Mouse (Mus musculus) cerebellum, postnatal 14 days (tissue): ENCODE results near the gene Gm4969.

Experiments used
- DNase-seq, 2 experiments: peaks; one replicate each; pipeline ENCODE4 v3.0.0; 2021; ENCODE audit warnings: mixed read lengths in 2 of 2

Gm4969 gene

DNA sequence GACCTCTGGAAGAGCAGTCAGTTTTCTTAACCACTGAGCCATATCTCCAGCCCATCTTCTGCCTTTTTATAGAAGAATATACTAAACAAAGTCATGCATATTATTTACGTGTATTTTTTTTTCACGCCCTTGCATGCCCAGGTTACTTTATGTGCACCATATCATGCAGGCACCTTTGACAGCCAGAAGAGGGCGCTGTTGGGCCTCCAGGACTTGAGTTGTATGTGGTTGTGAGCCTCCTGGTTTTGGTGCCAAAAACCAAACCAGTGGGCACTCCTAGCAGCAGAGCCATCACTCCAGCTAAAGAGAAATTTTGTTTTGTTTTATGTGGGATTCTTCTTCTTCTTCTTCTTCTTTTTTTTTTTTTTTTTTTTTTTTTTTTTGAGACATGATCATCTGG, 48.7 kb downstream of the Gm4969 start:
- no peak for DNase-seq

DNA sequence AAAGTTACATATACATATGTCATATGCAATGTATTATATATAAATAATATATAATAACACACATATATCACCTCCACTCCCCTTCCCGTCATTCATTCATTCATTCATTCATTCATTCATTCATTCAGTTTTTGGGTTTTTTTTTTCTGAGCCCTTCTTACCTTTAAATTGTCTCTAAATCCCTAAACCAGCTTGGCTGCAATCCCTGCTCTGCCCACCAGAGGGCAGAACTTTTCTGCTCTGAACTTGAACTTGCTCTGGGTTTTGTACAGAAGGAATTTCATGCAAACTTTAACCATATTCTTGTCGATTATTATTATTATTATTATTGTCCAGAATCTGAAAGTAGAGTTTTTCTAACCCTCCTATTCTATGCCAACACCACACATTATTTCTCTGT, 49.5 kb downstream of the Gm4969 start:
- DNase-seq: peak; percentile 82 to 86

DNA sequence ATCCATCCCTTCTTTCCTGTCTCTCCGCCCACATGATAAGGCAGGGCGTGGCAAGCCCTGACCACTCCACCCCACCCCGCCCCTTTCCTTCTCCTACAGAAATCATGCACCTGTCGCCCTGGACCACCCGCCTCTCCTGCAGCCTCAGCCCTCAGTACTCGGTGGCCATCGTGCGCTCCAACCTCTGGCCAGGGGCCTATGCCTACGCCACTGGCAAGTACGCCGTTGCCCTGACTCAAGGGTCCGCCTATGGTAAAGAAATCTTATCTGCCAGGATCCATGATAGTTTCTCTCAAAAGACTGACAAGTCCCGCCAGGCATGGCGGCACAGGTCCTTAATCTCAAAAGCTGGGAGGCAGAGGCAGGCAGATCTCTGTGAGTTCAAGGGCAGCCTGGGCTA, 50.2 kb downstream of the Gm4969 start:
- DNase-seq: no peak

DNA sequence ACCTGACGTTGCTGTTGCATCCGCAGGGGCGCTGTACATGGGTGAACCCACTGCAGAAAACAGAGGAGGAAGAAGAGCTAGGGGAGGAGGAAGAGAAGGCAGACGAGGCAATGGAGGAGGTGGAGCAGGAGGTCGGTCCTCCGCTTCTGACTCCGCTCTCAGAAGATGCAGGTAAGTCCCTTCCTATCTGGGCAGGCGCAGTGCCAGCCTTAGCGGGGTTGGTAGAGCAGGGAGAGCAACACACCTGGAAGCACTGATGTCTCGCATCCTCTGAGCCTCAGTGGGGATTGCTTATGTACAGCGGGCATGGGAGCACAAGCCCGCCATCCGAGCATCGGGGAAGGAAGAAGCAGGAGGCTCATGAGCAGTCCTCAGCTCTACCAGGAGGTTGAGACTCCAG, 51.1 kb downstream of the Gm4969 start:
- no peak for DNase-seq

DNA sequence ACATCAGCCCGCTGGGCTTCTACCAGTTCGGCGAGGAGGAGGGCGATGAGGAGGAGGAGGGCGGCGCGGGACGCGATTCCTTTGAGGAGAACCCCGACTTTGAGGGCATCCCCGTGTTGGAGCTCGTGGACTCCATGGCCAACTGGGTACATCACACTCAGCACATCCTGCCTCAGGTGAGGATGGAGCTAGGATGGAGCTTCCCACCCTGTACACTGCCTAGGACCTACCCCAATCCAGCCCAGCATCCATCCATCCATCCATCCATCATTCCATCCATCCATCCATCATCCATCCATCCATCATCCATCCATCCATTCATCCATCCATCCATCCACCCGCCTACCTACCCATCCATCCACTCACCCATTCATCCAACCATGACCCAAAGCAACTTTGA, 52.3 kb downstream of the Gm4969 start:
- no peak for DNase-seq

DNA sequence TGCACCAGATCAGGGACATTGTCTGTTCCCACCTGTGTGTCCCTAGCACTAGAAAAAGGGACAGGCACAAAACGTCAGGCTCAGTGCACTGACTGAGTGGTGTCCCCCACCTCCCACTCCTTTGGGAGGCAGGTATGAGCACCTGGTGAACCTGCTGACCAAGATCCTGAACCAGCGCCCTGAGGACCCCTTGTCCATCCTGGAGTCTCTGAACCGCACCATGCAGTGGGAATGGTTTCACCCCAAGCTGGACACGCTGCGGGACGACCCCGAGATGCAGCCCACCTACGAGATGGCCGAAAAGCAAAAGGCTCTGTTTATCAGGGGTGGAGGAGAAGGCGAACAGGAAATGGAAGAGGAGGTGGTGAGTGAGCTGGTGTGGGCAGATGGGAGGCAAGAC, 60.8 kb downstream of the Gm4969 start:
- DNase-seq: no peak

DNA sequence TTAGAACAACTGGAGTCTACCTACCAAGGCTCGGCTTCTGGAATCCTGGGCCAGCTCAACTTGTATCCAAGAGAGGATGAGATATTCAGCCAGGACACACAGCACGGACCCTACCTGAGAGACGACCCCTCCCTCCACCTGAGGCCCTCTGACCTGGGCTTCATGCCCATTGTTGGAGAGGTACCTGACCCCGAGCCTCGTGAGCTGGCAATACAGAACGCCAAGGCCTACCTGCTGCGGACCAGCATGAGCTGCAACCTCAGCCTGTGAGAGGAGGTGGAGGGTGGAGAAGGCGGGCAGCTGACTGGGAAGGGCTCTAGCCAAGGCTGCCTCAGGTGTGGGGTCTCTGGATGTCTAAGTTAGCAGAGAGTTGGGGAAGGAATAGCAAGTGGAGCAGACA, 63.1 kb downstream of the Gm4969 start:
- no peak for DNase-seq

DNA sequence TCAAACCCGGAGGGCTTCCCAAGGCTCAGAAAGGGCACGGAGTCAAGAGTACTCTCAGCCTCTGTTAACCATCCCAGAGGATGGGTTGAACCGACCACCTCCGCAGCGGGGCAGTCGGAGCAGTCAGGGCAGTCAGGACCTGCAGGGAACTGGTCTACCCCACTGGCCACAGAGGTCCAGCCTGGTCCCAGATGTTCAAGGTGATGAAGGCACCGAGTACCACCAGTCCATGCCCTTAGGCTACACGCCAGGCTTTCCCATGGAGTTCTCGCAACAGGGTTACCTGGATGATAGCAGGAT, 63.4 kb downstream of the Gm4969 start:
- no peak for DNase-seq

DNA sequence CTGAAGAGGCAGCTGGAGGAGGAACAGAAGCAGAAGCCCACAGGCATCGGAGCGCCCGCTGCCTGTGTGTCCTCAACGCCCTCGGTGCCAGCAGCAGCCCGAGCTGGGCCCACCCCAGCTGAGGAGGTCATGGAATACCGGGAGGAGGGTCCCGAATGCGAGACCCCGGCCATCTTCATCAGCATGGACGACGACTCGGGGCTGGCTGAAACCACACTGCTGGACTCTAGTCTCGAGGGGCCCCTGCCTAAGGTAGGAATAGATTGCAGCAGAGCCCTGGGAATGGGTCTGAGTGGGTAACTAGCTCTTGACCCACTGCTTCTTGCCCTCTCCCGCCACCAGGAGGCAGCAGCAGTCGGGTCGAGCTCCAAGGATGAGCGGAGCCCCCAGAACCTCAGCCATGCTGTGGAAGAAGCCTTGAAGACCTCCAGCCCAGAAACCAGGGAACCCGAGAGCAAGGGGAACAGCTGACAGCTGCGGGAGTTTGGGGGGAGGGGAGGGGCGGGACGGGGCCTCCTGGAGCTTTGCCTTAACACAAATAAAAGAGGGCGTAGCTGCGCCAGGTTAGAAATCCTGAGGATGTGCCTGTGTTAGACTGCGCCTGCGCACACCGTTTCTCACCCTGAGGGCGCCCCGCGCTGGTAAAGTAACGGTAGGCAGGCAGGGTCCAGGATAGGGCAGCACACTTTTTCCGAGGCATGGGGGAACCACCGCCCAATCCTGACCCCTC, 64.0 kb downstream of the Gm4969 start, which contains the start of gene Rsph6a:
TSS of gene Rsph6a (plus strand) at position 644 of the 730 bp plus-strand sequence.
- peak; percentile 73 to 87 for DNase-seq

DNA sequence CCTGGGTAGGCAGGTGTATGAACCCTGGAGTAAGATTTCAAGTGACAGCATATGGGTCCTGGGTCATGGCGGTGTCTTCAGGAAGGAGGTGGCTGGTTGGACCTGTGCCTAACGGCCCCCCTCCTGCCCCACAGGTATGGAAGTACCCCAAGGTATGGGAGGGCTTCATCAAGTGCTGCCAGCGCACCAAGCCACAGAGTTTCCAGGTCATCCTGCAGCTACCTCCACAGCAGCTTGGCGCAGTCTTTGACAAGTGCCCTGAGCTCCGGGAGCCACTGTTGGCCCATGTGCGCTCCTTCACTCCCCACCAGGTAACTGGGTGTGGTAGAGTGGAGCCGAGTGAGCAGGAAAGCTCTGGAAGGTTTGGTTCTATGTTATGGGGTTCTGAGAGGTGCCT, 65.0 kb downstream of the Gm4969 start:
- DNase-seq: no peak

DNA sequence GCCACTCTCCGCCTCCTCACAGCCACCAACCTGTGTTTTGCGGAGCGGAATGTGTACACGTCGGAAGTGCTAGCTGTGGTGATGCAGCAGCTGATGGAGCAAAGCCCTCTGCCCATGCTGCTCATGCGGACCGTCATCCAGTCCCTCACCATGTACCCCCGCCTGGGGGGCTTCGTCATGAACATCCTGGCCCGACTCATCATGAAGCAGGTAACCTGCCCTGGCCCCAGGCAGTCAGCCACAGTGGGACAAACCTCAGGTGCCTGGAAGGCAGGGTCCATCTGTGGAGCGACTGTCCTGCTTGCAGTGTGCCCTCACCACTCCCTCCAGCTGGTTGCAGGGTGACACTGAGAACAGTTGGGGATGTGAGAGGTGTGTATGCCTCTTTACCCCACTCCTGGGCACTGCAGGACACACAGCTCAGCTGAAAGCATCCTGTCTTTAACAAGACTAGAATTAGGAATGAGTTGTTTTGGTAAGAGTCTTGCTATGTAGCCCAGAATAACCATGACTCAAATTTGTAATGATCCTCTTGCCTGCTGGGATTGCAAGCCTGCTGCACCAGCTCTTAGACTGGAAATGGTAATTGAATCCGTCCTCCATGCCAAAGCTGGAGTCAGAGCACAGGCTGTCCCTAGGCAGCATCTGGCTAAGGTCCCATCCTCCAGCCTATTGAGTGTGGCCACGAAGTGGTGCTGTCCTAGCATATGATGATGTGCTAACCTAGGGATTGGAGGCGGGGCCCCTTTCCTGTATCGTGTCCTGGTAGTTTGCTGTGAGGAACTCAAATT, 65.6 kb downstream of the Gm4969 start:
- peak in 1 of 2 experiments; percentile 59 for DNase-seq

DNA sequence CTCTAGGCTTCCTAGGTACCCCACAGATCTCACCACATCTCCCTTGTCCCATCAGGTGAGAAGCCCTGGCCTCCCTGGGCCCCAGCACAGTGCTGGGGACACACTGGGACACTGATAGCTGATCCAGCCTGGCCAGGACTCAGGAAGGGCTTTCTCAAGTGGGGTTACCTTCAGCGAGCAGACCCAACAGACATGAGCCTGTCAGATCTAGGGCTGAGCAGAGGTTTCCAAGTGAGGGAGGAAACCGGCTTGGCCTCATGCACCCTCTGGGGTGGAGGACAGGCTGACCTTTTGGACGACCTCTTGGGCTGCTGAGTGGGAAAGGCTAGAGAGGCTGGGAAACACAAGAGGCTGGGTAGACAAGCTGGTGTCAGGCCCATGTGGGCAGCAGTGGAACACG, 67.0 kb downstream of the Gm4969 start:
- DNase-seq: peak in 1 of 2 experiments; percentile 11

DNA sequence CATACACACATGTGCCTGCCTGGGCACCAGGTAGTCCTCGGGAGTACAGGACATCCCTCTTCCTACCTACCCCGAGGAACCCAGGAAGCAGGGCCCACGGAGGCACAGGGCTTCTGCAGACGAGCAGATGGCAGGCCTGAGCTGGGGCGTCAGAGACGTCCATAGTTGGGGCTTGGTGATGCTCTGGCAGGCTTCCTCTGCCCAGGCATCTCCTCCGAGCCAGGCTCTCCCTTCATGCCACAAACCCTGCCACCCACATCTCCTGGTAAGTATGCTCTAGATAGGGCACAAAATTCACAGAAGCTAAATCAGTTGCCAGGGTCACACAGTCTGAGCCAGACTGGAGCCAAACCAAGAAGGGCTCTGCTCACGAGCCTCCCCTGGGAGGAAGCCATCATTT, 68.0 kb downstream of the Gm4969 start:
- DNase-seq: peak in 1 of 2 experiments; percentile 45

DNA sequence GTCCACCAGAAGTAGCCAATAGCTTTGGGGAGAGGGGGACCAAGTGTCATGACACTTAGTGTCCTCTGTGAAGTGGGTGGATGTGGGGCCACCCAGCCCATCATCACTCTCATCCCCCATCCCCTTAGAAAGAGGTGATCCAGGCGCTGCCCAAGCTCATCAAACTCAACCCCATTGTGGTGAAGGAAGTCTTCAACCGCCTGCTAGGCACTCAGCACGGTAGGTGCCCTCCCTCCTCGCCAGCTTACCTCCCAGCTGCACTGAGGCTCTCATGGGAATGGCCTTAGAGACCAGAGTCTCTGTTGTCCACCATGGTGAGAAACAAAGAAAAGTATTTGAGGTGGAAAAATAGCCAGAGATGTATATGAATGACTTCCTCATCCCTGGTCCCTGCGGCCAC, 68.9 kb downstream of the Gm4969 start:
- DNase-seq: no peak
